Mouse (Mus musculus) hematopoietic stem cell, adult 5-6 weeks (primary cell): ENCODE data around the gene Kif28. TPM values are rescaled to one million over a fixed set of nuclear protein-coding genes. Genes with fewer than 3 reads are reported as not detected.
"Not testable (repeated sequence)": the region's sequence is repeated elsewhere in the genome, so short reads cannot be mapped to it uniquely, and the experiment has no call there.

Experiments used
- ATAC-seq, 2 experiments: fragments of 125-278 bp in 1 of 2; replicated peaks in 1 of 2; 2 replicates each; pipeline ENCODE4 v1.8.0; 2016 to 2017; ENCODE audit warnings: inconsistent platforms in 2 of 2, mild to moderate bottlenecking in 2 of 2, moderate number of reproducible peaks in 2 of 2, low read depth in 1 of 2, moderate TSS enrichment in 1 of 2; ENCODE audit not compliant: low FRiP score in 2 of 2, poor library complexity in 2 of 2, severe bottlenecking in 2 of 2, insufficient read depth in 1 of 2, low TSS enrichment in 1 of 2
- total RNA-seq: library from RNA; stranded (forward); fragments of 172-1452, 232-1000 nt; gene quantifications from 2 replicates; pipeline ENCODE4 v1.2.3, GENCODE M21; 2017

The Kif28 gene
- total RNA-seq, 1 experiment from 2014 or later, result not detected

DNA sequence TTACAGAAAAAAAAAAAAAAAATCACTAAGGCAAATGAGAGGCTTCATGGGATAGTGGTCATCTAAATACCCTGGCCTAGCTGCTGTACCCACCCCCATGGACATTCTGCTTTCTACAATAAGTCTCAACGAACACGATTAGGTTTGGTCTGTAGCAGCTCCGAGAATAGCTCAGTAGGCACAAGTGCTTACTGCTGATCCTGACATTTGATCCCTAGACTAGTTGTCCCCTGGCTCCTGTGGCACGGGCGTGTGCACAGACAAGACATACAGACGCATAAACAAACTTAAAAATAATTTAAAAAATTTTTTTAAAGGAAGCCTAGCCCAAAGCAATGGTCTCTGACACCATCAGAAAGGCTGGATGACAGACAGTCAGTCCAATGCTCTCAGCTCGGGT lies 77.6 kb downstream of the Kif28 start:
- no peak for ATAC-seq

DNA sequence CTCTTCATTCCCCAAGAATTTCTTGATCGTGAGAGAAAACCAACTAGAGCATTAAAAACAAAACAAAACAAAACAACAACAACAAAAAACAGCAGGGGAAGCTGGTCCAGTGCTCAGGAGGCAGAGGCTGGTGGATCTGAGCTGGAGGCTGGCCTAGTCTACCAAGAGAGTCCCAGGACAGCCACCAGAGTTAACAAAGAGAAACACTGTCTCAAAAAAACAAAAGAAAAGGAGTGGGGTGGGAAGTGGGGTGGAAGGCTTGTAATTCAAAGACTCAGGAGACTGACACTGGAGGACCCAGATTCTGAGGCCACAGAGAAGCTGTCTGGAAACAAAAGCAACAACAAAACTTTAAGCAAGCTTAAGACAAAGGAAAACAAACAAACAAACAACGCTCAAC lies 78.1 kb downstream of the Kif28 start:
- no peak for ATAC-seq

DNA sequence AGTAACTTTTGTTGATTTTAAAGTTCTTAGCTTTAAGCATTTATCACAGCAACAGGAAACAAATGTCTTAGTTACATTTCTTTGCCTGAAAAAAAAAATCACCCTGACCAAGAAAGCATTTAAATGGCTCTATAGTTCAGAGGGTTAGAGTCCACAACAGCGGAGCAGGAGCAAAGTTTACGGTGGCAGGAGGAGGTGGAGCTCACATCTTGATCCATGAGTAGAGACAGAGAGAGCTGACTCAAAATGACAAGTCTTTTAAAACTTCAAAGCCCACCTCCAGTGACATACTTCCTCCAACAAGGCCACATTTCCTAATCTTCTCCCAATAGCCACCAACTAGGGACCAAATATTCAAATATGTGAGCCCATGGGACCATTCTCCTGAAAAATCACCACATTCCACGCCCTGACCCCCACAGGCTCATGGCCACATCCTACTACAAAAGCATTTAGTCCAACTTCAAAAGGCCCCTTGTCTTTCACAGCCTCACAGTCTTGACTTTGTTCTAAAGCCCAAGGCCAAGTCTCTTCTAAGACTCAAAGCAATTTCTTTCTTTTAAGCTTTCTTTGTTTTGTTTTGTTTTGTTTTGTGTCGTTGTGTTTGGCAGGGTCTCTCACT lies 80.7 kb downstream of the Kif28 start:
- ATAC-seq, result no peak

DNA sequence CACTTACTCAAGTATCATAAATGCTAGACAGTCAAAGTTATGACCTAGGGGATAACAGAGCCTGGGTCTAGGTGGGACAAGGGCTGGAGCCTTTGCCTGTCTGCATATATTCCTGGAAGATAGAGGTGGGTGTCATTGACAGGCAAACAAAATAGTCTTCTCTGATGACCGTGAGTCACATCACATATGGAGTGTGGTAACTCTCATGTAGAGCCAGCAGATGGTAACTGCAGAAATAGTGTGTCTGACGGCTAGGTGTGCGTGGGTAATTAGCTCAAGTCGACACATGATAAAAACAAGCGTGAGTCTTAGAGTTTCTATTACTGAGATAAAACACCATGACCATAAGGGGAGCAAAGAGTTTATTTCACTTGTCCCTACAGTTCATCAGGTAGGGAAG lies 82.0 kb downstream of the Kif28 start:
- no peak for ATAC-seq

DNA sequence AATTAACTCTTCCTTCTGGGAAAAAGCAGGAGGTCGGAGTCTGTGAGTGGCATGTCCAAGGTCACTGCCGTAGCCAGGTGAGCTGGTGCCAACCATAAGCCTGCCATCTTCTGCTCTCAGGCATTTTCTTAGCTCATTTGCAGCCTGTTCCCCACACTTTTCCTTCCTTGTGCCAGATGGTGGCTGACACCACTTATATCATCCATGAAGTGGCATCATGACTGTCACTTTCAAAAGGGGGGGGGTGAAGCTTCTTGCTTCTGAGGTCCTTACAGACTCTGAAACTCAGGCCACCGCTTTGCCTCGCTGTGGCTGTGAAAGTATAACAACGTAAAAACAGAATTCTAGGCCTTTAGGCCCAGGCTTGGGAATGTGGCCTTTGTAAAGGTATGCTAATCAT lies 93.8 kb downstream of the Kif28 start:
- ATAC-seq, result no peak

DNA sequence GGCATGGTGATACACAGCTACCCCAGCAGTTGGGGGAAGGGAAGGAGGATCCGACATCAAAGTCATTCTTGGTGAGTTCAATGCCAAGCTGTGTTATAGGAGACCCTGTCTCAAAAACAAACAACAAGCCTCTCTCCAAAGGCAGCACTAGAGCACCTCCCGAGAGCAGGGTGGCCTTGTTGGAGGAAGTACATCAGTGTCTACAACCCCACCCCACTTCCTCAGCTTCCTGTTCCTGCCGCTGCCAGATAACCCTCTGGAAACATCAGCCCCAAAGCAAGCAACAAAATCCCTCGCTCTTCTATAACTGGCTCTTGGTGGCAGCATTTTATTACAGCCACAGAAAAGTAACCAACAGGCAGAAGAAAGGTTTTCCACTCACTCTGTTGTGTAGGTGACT lies 94.8 kb downstream of the Kif28 start:
- peak; percentile 46 to 69; a peak in 3 of 4 replicates for ATAC-seq

DNA sequence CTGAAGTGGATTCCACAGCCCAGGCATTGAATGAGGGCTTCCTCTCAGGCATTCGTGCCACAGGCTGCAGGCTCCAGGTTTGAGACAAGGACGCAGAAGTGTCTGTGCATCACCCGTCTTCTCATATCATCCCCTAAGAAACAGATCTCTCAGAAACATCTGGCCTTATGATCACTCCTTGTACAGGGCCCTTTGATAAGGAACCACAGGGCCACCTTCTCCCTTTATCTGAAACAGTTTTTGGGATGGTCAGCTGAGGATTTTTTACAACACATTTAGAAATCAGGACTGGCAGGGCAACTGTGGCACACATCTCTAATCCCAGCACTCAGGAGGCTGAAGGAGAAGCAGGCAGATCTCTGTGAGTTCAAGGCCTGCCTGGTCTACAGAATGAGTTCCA lies 95.7 kb downstream of the Kif28 start:
- ATAC-seq, result no peak

DNA sequence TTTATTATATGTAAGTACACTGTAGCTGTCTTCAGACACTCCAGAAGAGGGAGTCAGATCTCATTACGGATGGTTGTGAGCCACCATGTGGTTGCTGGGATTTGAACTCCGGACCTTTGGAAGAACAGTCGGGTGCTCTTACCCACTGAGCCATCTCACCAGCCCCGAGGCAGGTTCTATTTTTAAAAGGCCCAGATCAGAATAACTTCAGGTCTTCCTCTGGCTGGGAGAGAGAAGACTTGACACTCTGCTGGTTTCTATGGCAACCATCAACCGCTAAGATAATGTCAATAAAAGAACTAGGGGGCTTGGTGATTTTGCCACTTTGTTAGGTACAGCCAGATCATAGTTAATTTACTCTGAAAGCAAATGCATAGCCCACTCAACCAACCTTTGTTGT lies 96.4 kb downstream of the Kif28 start:
- not testable (repeated sequence) for ATAC-seq

DNA sequence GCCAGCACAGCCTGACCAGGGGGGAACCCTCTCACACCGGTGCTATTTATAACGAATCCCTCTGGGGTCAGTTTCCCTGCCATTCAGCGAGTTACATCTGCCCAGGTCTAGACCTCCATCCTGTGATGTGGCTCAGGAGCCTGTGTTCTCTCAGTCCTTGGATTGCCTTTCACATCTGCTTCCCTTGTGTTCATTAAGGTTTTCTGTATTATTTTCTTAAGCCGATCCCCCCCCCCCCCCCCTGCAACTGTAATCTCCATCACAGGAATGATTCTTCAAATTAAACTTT lies 99.1 kb downstream of the Kif28 start:
- ATAC-seq, result 0 out of 4 replicates have a peak, but pooled peaks of 1 of the 2 experiments have one; percentile 14

Other genes with a start within 250 kb of the Kif28 start
- 39.5 and 58.7 TPM in 2 replicates for gene Smyd3, start 227.2 kb downstream of the Kif28 start, total RNA-seq
- 29.9 and 57.9 TPM in 2 replicates for gene Tfb2m, start 199.0 kb downstream of the Kif28 start, total RNA-seq
- 17.1 and 17.9 TPM in 2 replicates for gene Cnst, start 198.9 kb downstream of the Kif28 start, total RNA-seq
- 39.8 and 46.7 TPM in 2 replicates for gene Sccpdh, start 77.1 kb downstream of the Kif28 start, total RNA-seq
- 0.31 and 1.2 TPM in 2 replicates for gene Gm10518, start 58.1 kb upstream of the Kif28 start, total RNA-seq
- gene Ahctf1, start 58.4 kb upstream of the Kif28 start, total RNA-seq, result 121 and 125 TPM in 2 replicates
- gene Cdc42bpa, start 215.2 kb upstream of the Kif28 start, total RNA-seq, result 18.7 and 32.5 TPM in 2 replicates